Mouse (Mus musculus) adrenal gland, postnatal 25 days (tissue): ENCODE results near the gene Gm28230. TPM values are rescaled to one million over a fixed set of nuclear protein-coding genes. Genes with fewer than 3 reads are reported as not detected.

ENCODE experiments used
- DNase-seq: peaks from one replicate; pipeline ENCODE4 v3.0.0; 2021; ENCODE audit warnings: mixed read lengths
- total RNA-seq: library from RNA; stranded (reverse); gene quantifications from 2 replicates; pipeline ENCODE4 v1.2.3, GENCODE M21; 2021

The Gm28230 gene
- total RNA-seq, 1 experiment from 2014 or later: 3.3 TPM

GRCm38 (mm10) chr2:74739869-74740268 lies 13.3 kb downstream of the Gm28230 start:
- DNase-seq: no peak

- peak; percentile 17 for DNase-seq
Measured at GRCm38 (mm10) chr2:74740311-74741091, 14.0 kb downstream of the Gm28230 start.

GRCm38 (mm10) chr2:74741252-74741978 lies 14.9 kb downstream of the Gm28230 start:
- no peak for DNase-seq

GRCm38 (mm10) chr2:74741979-74742277 lies 15.4 kb downstream of the Gm28230 start:
- DNase-seq: no peak

DNA sequence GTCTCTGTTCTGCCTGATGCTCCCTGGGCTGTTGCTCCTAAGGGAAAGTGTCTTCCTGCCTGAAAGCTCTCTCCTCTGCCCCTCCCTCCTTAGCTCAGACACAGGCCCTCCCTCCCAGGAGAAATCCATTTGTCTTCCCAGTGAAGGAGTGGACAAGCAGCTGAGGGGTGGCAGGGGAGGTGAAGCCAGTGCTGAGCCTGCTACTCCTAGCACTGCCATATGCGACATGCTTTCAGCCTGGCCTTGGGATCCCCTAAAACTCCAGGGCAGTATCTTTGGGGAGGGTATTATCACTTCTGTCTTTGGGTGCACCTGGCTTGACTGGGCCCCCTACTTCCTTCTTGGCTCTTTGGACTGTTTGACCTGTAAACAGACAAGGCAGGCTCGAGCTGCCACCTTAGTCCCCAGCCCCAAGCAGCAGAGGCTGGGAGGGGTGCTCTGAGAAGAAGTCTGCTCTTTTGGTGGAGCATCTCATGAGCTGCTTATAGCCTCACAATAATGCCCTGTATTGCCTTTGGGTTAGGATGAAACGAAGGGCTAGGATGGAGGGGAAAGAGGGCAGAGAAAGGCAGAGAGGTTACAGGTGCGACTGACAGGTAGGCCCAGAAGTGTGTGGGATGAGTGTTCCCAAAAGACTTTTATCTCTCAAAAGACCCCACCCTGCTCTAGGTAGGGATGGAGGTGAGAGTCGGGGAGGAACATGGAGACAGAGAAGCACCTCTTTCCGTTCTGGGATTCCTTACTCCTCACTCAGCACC lies 19.2 kb downstream of the Gm28230 start:
- no peak for DNase-seq

DNA sequence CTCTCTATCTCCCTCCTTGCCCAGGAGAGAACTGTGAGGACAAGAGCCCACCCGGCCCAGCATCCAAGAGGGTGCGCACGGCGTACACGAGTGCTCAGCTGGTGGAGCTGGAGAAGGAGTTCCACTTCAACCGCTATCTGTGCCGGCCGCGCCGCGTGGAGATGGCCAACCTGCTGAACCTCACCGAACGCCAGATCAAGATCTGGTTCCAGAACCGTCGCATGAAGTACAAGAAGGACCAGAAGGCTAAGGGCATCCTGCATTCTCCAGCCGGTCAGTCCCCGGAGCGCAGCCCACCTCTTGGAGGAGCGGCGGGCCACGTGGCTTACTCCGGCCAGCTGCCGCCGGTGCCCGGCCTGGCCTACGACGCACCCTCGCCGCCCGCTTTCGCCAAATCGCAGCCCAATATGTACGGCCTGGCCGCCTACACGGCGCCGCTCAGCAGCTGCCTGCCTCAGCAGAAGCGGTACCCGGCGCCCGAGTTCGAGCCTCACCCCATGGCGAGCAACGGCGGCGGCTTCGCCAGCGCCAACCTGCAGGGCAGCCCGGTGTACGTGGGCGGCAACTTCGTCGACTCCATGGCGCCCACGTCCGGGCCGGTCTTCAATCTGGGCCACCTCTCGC lies 19.9 kb downstream of the Gm28230 start:
- no peak for DNase-seq

DNA sequence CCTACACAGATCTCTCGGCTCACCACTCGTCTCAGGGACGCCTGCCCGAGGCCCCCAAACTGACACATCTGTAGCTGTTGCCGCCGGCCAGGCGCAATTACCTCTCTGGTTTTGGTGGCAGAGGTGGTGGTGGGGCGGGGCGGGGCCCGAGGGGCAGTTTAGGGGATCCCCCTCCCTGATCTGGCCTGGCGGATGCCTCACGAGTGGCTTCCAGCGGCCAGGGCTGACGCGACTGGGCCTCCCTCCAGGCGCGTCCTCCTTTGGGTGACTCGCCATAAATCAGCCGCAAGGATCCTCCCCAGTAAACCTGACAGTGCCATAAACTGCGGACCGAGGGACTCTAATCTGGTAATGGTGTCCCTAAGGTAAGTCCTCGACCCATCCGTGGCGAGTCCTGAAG lies 20.5 kb downstream of the Gm28230 start:
- peak; percentile 28 for DNase-seq

GRCm38 (mm10) chr2:74747661-74748141 lies 21.2 kb downstream of the Gm28230 start:
- DNase-seq: no peak

DNA sequence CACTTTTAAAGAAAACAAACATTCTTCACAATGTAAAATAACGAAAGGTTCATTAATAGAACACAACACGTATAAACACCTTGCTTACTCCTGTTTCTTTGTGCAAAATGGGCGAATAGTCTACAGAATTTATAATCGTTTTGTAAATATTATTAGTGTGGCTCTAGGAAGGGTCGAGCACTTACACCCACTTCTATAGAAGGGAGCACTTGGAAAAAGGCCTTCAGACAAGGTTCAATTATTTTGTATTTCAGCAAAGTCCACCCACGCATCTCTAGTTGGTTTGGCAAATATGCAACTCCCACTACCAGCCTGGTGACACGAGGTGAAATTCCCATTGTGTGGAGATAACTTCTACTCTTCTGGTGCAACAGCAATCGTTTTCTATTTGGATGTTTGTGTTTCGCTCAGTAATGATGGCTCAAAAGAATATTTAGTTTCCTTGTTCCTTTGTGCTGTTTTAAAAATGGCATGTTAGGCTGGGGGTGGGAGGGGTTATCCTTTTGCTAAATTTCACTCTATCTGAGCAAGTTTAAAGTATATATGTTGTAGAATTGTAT lies 22.0 kb downstream of the Gm28230 start:
- DNase-seq: no peak

- DNase-seq: peak; percentile 45
Measured at GRCm38 (mm10) chr2:74749337-74750121, 23.0 kb downstream of the Gm28230 start.

- no peak for DNase-seq
Measured at GRCm38 (mm10) chr2:74750731-74751250, 24.3 kb downstream of the Gm28230 start.

DNA sequence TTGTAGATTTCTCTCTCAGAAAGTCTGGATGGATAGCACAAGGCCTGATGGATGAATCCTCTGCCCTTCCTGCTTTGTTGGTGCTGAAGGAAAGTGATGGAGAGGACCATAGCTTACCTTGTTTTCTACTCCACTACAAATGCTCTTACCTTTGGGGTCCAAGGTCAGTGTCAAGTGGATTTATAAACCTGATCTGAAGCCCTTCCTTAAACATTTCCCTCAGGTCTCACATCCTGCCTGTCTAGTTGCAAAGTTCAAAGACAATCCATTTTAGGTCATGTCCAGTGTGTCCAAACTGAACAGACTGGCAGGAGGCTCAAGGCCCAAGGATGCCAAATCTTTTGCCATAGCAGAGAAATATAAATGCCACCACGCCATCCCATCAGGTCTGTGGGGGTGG lies 25.3 kb downstream of the Gm28230 start:
- DNase-seq: no peak

- DNase-seq: no peak
Measured at GRCm38 (mm10) chr2:74752431-74753174, 26.1 kb downstream of the Gm28230 start.

- no peak for DNase-seq
Measured at GRCm38 (mm10) chr2:74753175-74753523, 26.6 kb downstream of the Gm28230 start.

- no peak for DNase-seq
Measured at GRCm38 (mm10) chr2:74753711-74754110, 27.2 kb downstream of the Gm28230 start.

DNA sequence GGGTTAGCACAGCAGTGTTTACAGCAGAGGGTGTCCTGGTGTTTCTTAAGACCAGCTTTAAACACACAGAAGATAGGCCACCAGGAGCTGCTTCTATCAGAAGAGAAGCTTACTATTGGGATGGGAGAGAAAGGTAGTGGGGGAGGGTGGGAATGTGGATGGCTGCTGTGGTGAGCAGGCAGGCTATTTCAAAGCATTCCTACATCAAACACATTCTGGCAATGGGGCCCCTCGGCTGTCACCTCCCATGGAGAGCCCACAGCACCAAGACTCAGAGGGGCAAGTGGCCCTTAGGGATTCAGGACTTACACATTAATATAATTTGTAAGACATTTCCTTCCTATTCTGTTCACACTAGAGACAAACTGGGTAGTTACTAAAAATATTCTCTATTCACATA lies 33.6 kb downstream of the Gm28230 start:
- DNase-seq: no peak

DNA sequence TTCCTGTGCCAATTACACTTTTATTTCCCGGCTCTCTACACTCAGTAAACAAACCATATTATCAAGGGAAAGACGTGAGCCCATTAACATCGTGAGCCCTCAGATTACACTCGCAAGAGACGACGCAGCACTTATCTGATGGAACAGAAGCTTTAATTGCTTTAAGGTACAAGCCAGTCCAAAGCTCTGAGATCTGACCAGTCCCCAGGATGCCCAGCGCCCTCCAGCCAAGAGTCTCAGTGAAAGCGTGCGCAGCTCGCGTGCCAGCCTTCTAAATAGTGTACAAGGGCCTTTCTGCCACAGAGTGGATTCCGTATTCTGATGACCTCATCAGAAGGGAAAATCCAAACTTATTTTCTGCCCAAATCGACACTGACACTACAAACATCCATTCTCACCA lies 35.4 kb downstream of the Gm28230 start:
- no peak for DNase-seq

DNA sequence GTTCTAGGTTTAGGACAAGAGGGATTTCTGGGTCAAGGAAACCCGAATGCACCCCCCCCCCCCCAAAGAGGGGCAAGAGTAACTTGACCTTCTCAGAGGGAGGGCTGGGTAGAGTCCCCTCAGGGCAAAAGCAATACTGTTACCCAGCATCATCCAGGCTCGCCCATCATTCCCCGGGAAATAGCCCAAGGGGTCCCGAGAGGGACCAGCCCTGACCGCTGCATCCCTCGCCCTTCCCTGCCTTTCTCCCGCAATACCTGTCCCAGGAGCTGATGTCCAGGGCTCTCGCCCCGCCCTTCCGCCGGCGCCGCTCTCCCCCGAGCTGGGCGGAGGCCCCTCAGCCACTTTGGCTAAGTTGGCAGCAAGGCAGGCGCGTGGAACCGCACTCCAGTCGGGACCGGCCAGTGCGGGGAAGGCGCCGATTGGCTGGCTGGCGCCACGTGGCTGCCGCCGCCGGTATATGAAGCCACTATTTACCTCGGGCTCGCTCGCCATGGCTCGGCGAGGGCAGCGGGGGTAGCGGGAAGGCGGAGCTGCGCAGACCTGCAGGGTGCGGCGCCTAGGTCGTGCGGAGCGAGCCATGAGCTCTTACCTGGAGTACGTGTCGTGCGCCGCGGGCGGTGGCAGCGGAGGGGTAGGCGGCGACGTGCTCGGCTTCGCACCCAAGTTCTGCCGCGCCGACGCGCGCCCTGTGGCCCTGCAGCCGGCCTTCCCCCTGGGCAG lies 36.2 kb downstream of the Gm28230 start, which contains the start of gene Hoxd1:
TSS of gene Hoxd1 (plus strand) at position 459 of the 723 bp plus-strand sequence.
- DNase-seq: peak; percentile 59

GRCm38 (mm10) chr2:74763245-74763735 lies 36.8 kb downstream of the Gm28230 start:
- peak; percentile 15 for DNase-seq
